Mouse (Mus musculus) embryonic fibroblast, embryonic 13.5 days (primary cell): ENCODE data around the gene Kctd6. TPM values are rescaled to one million over a fixed set of nuclear protein-coding genes. Genes with fewer than 3 reads are reported as not detected.
A peak's percentile ranks its signal among the peaks of the same experiment; 100 is the strongest.

Experiments
- H3K27ac ChIP-seq: 2 replicates; pipeline ENCODE4 v1.5.1; 2012; ENCODE audit warnings: low read length, control low read depth, inconsistent platforms; ENCODE audit not compliant: insufficient read depth
- H3K4me1 ChIP-seq: 2 replicates; pipeline ENCODE4 v1.6.1; 2011; ENCODE audit warnings: low read length; ENCODE audit not compliant: control insufficient read depth, insufficient read depth
- H3K4me3 ChIP-seq: 2 replicates; pipeline ENCODE4 v1.5.1; 2011; ENCODE audit warnings: mild to moderate bottlenecking, control low read depth, low read length; ENCODE audit not compliant: insufficient read depth
- CTCF ChIP-seq: IDR thresholded peaks from 2 replicates; pipeline ENCODE4 v1.5.1; 2011; ENCODE audit warnings: mild to moderate bottlenecking, control low read depth, low read length, moderate library complexity, borderline replicate concordance; ENCODE audit not compliant: insufficient read depth
- POLR2A ChIP-seq: IDR thresholded peaks from 2 replicates; pipeline ENCODE4 v1.6.1; 2011; ENCODE audit warnings: low read depth, mild to moderate bottlenecking, control low read depth, low read length, moderate library complexity
- polyA plus RNA-seq: library from polyadenylated mRNA; stranded (reverse); fragments of >200 nt; gene quantifications from 2 replicates; pipeline ENCODE4 v1.2.4, GENCODE M21; 2011; ENCODE audit warnings: low read depth; ENCODE audit not compliant: missing spikeins, insufficient read length

The Kctd6 gene
- polyA plus RNA-seq, 1 experiment = 10.2 TPM

GRCm38 (mm10) chr14:8214299-8215207 is 613 bp downstream of the Kctd6 start:
- Histone ChIP-seq H3K27ac (0 out of 2 replicates have a peak overlapping the region, but pooled peaks have one; percentile 28), H3K4me3 (peak overlapping the region; percentile 55), H3K4me1 (peaks cover 3% of the 10 kb centered on the region)
- no peak for TF ChIP-seq POLR2A
- TF ChIP-seq CTCF = no peak

- no peak for TF ChIP-seq POLR2A
- TF ChIP-seq CTCF = no peak
- Histone ChIP-seq H3K4me1 (peaks cover 3% of the 10 kb centered on the region), H3K4me3 (peak overlapping the region; percentile 55), H3K27ac (no peak overlapping the region)
Measured at GRCm38 (mm10) chr14:8215208-8215778, 1.4 kb downstream of the Kctd6 start.

- H3K4me1 ChIP-seq = peaks cover 3% of the 10 kb centered on the region
- no peak overlapping the region for H3K4me3 ChIP-seq
- no peak for TF ChIP-seq CTCF
- no peak for TF ChIP-seq POLR2A
- H3K27ac ChIP-seq = no peak overlapping the region
Measured at GRCm38 (mm10) chr14:8216100-8216499, 2.2 kb downstream of the Kctd6 start.

GRCm38 (mm10) chr14:8218238-8218637 is 4.3 kb downstream of the Kctd6 start:
- Histone ChIP-seq H3K27ac (no peak overlapping the region), H3K4me1 (peaks cover 3% of the 10 kb centered on the region), H3K4me3 (no peak overlapping the region)
- TF ChIP-seq POLR2A (no peak), CTCF (no peak)

GRCm38 (mm10) chr14:8218730-8219380 is 4.9 kb downstream of the Kctd6 start:
- no peak overlapping the region for H3K27ac ChIP-seq
- TF ChIP-seq POLR2A (no peak), CTCF (no peak)

GRCm38 (mm10) chr14:8219876-8220275 is 5.9 kb downstream of the Kctd6 start:
- Histone ChIP-seq H3K4me1 (peaks cover 3% of the 10 kb centered on the region), H3K4me3 (no peak overlapping the region), H3K27ac (no peak overlapping the region)
- TF ChIP-seq CTCF (no peak), POLR2A (no peak)

More at GRCm38 (mm10) chr14:8218730-8219380, 4.9 kb downstream of the Kctd6 start:
- Histone ChIP-seq H3K4me1 (peaks cover 3% of the 10 kb centered on the region), H3K4me3 (no peak overlapping the region)

- TF ChIP-seq POLR2A (no peak), CTCF (peak; percentile 52; the same call in 1 of the 2 replicates)
- Histone ChIP-seq H3K27ac (no peak overlapping the region), H3K4me3 (no peak overlapping the region), H3K4me1 (peaks cover 3% of the 10 kb centered on the region)
Measured at GRCm38 (mm10) chr14:8220306-8220705, 6.4 kb downstream of the Kctd6 start.

- Histone ChIP-seq H3K4me3 (no peak overlapping the region), H3K4me1 (peaks cover under 1% of the 10 kb centered on the region), H3K27ac (no peak overlapping the region)
- no peak for TF ChIP-seq POLR2A
- no peak for TF ChIP-seq CTCF
Measured at GRCm38 (mm10) chr14:8220912-8221311, 7.0 kb downstream of the Kctd6 start.

- H3K27ac ChIP-seq = no peak overlapping the region
- no peak overlapping the region for H3K4me3 ChIP-seq
- no peaks in the 10 kb centered on the region; the same call in 1 of the 2 replicates for H3K4me1 ChIP-seq
- TF ChIP-seq POLR2A (no peak), CTCF (no peak)
Measured at GRCm38 (mm10) chr14:8222561-8222960, 8.6 kb downstream of the Kctd6 start.

- Histone ChIP-seq H3K4me3 (no peak overlapping the region), H3K4me1 (no peaks in the 10 kb centered on the region; the same call in 1 of the 2 replicates), H3K27ac (no peak overlapping the region)
- TF ChIP-seq CTCF (no peak), POLR2A (no peak)
Measured at GRCm38 (mm10) chr14:8223506-8224293, 9.8 kb downstream of the Kctd6 start.
